Mouse (Mus musculus) hindbrain, embryonic 12.5 days (tissue): ENCODE results near the gene Ppp1r3c. TPM values are rescaled to one million over a fixed set of nuclear protein-coding genes. Genes with fewer than 3 reads are reported as not detected.

Experiments
- ATAC-seq: fragments of 200-750 bp; cut with Nextera tagmentation; 2 replicates; pipeline ENCODE4 v1.8.0; 2017; ENCODE audit warnings: moderate TSS enrichment; ENCODE audit not compliant: low FRiP score
- H3K27ac ChIP-seq: fragments of 300-500 bp; sonication (generic); 2 replicates; pipeline ENCODE4 v1.5.1; 2016; ENCODE audit warnings: mild to moderate bottlenecking
- H3K27me3 ChIP-seq: fragments of 300-500 bp; sonication (generic); 2 replicates; pipeline ENCODE4 v1.6.1; 2016; ENCODE audit warnings: mild to moderate bottlenecking
- H3K36me3 ChIP-seq: fragments of 300-500 bp; sonication (generic); 2 replicates; pipeline ENCODE4 v1.6.1; 2016; ENCODE audit warnings: mild to moderate bottlenecking
- H3K4me1 ChIP-seq: fragments of 300-500 bp; sonication (generic); 2 replicates; pipeline ENCODE4 v1.6.1; 2016
- H3K4me2 ChIP-seq: fragments of 300-500 bp; sonication (generic); replicated peaks from 2 replicates; pipeline ENCODE4 v1.6.1; 2016; ENCODE audit warnings: mild to moderate bottlenecking
- H3K4me3 ChIP-seq: fragments of 300-500 bp; sonication (generic); 2 replicates; pipeline ENCODE4 v1.5.1; 2016; ENCODE audit warnings: mild to moderate bottlenecking
- H3K9ac ChIP-seq: fragments of 300-500 bp; sonication (generic); 2 replicates; pipeline ENCODE4 v1.6.1; 2016; ENCODE audit warnings: mild to moderate bottlenecking, moderate library complexity
- H3K9me3 ChIP-seq: fragments of 300-500 bp; sonication (generic); replicated peaks from 2 replicates; pipeline ENCODE4 v1.6.1; 2016; ENCODE audit warnings: mild to moderate bottlenecking
- WGBS: fragments of 180-500 bp; shearing (Covaris S2); methylation state at CpG from one replicate; pipeline ENCODE4 v1.1.7; 2016; 5-methylcytosine and 5-hydroxymethylcytosine counted together
- polyA plus RNA-seq: library from polyadenylated mRNA; unstranded; fragments of >200 nt; fragmentation: Nextera tagmentation; extraction: Ambion mirVana; gene quantifications from 2 replicates; pipeline ENCODE4 v1.2.1, GENCODE M21; 2016

The Ppp1r3c gene
- polyA plus RNA-seq, 1 experiment from 2014 or later, result 8.1 TPM

- no peaks in the 10 kb centered on the region for H3K36me3 ChIP-seq
- H3K9me3 ChIP-seq, result no peaks in the 10 kb centered on the region
- H3K27ac ChIP-seq, result no peak overlapping the region
- peaks cover 18% of the 10 kb centered on the region; the same call in 1 of the 2 replicates for H3K4me1 ChIP-seq
- 91% methylated on average over 5 of the region's 5 CpGs for WGBS
- no peak overlapping the region for H3K4me2 ChIP-seq
- no peak overlapping the region for H3K9ac ChIP-seq
- ATAC-seq, result no peak
- no peak overlapping the region for H3K4me3 ChIP-seq
- H3K27me3 ChIP-seq, result no peaks in the 10 kb centered on the region
Observed at GRCm38 (mm10) chr19:36691941-36692340, 44.5 kb downstream of the Ppp1r3c start.

GRCm38 (mm10) chr19:36691245-36691644 is 45.2 kb downstream of the Ppp1r3c start:
- Histone ChIP-seq H3K27ac (no peak overlapping the region), H3K9me3 (no peaks in the 10 kb centered on the region), H3K27me3 (no peaks in the 10 kb centered on the region), H3K4me3 (no peak overlapping the region), H3K36me3 (no peaks in the 10 kb centered on the region), H3K4me2 (no peak overlapping the region), H3K9ac (no peak overlapping the region), H3K4me1 (peaks cover 12% of the 10 kb centered on the region; the same call in 1 of the 2 replicates)
- WGBS, result 85% methylated on average over 2 of the region's 2 CpGs
- ATAC-seq, result no peak

GRCm38 (mm10) chr19:36689205-36689604 is 47.2 kb downstream of the Ppp1r3c start:
- H3K36me3 ChIP-seq, result no peaks in the 10 kb centered on the region
- no peak overlapping the region for H3K4me2 ChIP-seq
- ATAC-seq, result no peak
- 39% methylated on average over 5 of the region's 5 CpGs for WGBS
- no peaks in the 10 kb centered on the region for H3K27me3 ChIP-seq
- H3K4me3 ChIP-seq, result no peak overlapping the region
- H3K27ac ChIP-seq, result no peak overlapping the region
- peaks cover 12% of the 10 kb centered on the region; the same call in 1 of the 2 replicates for H3K4me1 ChIP-seq
- H3K9me3 ChIP-seq, result no peaks in the 10 kb centered on the region
- no peak overlapping the region for H3K9ac ChIP-seq

- WGBS, result 73% methylated on average over 8 of the region's 8 CpGs
- no peaks in the 10 kb centered on the region for H3K27me3 ChIP-seq
- H3K27ac ChIP-seq, result peak overlapping the region; percentile 68
- ATAC-seq, result peak; percentile 44; the same call in 1 of the 2 replicates
- no peak overlapping the region for H3K4me3 ChIP-seq
- H3K4me2 ChIP-seq, result no peak overlapping the region
- no peak overlapping the region for H3K9ac ChIP-seq
- H3K4me1 ChIP-seq, result peaks cover 12% of the 10 kb centered on the region; the same call in 1 of the 2 replicates
- no peaks in the 10 kb centered on the region for H3K9me3 ChIP-seq
- no peaks in the 10 kb centered on the region for H3K36me3 ChIP-seq
Observed at GRCm38 (mm10) chr19:36687843-36688637, 48.4 kb downstream of the Ppp1r3c start.

GRCm38 (mm10) chr19:36687044-36687443 is 49.4 kb downstream of the Ppp1r3c start:
- no peak for ATAC-seq
- Histone ChIP-seq H3K4me2 (no peak overlapping the region), H3K36me3 (no peaks in the 10 kb centered on the region), H3K9me3 (no peaks in the 10 kb centered on the region), H3K9ac (no peak overlapping the region), H3K4me3 (no peak overlapping the region), H3K4me1 (peaks cover 12% of the 10 kb centered on the region; the same call in 1 of the 2 replicates), H3K27me3 (no peaks in the 10 kb centered on the region), H3K27ac (no peak overlapping the region)
- WGBS, result 89% methylated on average over 9 of the region's 9 CpGs

- Histone ChIP-seq H3K4me2 (no peak overlapping the region), H3K27me3 (no peaks in the 10 kb centered on the region), H3K4me1 (peaks cover 12% of the 10 kb centered on the region; the same call in 1 of the 2 replicates), H3K9me3 (no peaks in the 10 kb centered on the region), H3K4me3 (no peak overlapping the region), H3K36me3 (no peaks in the 10 kb centered on the region), H3K9ac (no peak overlapping the region), H3K27ac (no peak overlapping the region)
- ATAC-seq, result no peak
- 84% methylated on average over 11 of the region's 11 CpGs for WGBS
Observed at GRCm38 (mm10) chr19:36686016-36686415, 50.4 kb downstream of the Ppp1r3c start.

- Histone ChIP-seq H3K4me2 (no peak overlapping the region), H3K27me3 (no peaks in the 10 kb centered on the region), H3K9ac (no peak overlapping the region), H3K36me3 (no peaks in the 10 kb centered on the region), H3K4me3 (no peak overlapping the region), H3K27ac (no peak overlapping the region), H3K9me3 (no peaks in the 10 kb centered on the region), H3K4me1 (peaks cover 21% of the 10 kb centered on the region)
- WGBS, result 72% methylated on average over 2 of the region's 2 CpGs
- no peak for ATAC-seq
Observed at GRCm38 (mm10) chr19:36682560-36682959, 53.9 kb downstream of the Ppp1r3c start.

Other genes starting within 250 kb of the Ppp1r3c start
- gene Hectd2, start 182.0 kb downstream of the Ppp1r3c start, polyA plus RNA-seq, result 9.3 and 11.1 TPM in 2 replicates
- 99.6 and 99.9 TPM in 2 replicates for gene Tnks2, start 97.6 kb upstream of the Ppp1r3c start, polyA plus RNA-seq
- gene Fgfbp3, start 183.0 kb upstream of the Ppp1r3c start, polyA plus RNA-seq, result 42.7 and 49.9 TPM in 2 replicates
- 17.2 and 17.6 TPM in 2 replicates for gene Btaf1, start 189.4 kb upstream of the Ppp1r3c start, polyA plus RNA-seq